Mouse (Mus musculus) T-helper 1 cell (primary cell): ENCODE results near the gene Fbxo9.

Experiments
- in situ Hi-C: fragments of 300-600 bp; cut with MboI, MseI; formaldehyde crosslinking; loops from one replicate; pipeline ENCODE4 v1.15.1; 2025; ENCODE audit warnings: high pct_unique_total_duplicates

Gene Fbxo9

DNA sequence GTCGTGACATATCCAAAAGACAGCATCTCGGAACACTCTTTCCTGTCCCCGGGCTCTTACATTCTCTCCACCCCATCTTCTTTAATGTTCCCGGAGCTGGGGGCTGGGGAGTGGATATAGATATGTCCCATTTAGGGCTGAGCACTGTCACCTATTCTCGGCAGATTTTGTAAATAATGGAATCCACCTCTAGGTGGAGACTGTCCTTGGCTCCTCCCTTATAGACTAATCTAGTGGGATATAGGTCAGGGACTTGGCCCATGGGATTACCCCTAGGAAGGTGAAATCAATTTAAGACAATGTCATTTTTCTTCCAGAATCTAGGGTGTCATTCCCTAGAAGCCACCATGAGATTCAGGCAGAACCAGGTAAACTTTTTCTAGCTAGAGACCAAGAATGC is 791 bp upstream of the Fbxo9 start:
- in situ Hi-C loops, result loop anchor here (5.0 kb wide), 1 partner anchor 192 kb away; the partner anchor contains the start of gene Elovl5

- in situ Hi-C loops, result loop anchor here (5.0 kb wide), 1 partner anchor 191 kb away; the partner anchor contains the start of gene Elovl5
These were observed 711 bp downstream of the Fbxo9 start for GRCm38 (mm10) chr9:78107912-78108795.

- in situ Hi-C loops, result loop anchor here (5.0 kb wide), 1 partner anchor 190 kb away; the partner anchor contains the start of gene Elovl5
These were observed 1.3 kb downstream of the Fbxo9 start for GRCm38 (mm10) chr9:78107582-78107911.

GRCm38 (mm10) chr9:78106821-78107220 is 2.0 kb downstream of the Fbxo9 start:
- in situ Hi-C loops, result loop anchor here (5.0 kb wide), 1 partner anchor 190 kb away; the partner anchor contains the start of gene Elovl5

DNA sequence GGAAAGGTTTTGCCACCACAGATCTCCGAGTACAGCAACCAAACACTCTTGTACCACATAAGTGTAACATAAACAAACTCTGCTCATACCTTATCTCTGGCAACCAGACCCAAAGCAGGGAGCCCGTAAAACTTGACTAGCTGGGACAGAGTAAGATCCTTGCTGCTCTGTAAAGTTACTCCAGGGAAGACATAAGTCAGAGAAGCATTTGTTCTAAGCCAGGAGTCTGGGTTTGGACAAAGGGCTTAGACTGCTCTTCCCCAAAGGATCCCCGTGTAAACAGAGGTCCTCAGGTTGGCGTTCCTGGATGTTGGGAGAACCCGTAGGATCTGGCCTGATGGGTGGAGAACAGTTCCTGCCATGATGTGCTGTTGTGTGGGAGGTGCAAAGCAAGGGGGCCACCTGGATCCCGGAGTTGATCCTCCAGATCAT is 3.3 kb downstream of the Fbxo9 start:
- in situ Hi-C loops, result loop anchor here (5.0 kb wide), 1 partner anchor 188 kb away; the partner anchor contains the start of gene Elovl5

- in situ Hi-C loops, result loop anchor here (5.0 kb wide), 1 partner anchor 188 kb away; the partner anchor contains the start of gene Elovl5
These were observed 3.9 kb downstream of the Fbxo9 start for GRCm38 (mm10) chr9:78104973-78105372.

DNA sequence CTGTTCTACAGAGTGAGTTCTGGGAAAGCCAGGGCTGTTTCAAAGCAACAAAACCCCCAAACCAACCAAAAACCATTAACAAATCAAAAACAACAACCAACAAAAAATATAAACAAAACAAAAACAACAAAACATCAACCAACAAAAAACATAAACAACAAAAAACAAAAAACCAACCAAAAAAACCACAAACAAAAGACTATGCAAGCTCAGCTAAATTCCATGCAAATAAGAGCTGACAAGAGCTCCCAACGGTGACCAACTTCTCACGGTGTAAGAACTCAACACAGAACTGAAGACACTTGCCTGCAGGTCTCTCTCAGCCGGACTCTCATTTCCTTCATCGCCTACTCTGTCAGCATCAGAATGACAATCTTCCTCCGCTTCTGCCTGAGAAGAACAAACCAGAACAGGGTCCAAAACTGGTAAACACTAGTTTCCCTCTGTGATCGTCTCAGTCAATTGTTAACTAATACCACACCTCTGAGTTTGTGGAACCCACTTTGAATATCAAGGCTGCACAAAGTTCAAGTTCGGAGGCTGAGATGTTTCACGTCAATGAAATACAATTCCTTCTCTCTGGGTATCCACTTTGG is 4.8 kb downstream of the Fbxo9 start:
- in situ Hi-C loops, result no loop called here

DNA sequence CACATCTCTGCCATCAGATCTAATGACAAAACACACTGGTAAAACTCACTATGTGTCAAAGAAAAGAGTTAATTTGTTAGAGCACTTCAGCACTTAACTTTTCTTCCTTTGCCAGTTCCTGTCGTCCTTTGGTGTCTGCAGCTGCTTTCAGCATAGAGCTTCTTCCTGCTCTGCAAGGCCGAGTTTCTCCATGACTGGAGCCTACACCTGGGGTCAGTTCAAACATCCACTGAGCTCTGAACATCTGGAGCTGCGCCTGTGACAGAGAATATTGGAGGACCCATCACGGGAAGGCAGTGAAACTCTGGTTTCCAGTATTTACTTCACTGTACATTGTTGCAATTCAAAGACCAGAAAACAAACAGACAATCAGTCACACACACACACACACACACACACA is 7.4 kb downstream of the Fbxo9 start:
- in situ Hi-C loops, result no loop called here

DNA sequence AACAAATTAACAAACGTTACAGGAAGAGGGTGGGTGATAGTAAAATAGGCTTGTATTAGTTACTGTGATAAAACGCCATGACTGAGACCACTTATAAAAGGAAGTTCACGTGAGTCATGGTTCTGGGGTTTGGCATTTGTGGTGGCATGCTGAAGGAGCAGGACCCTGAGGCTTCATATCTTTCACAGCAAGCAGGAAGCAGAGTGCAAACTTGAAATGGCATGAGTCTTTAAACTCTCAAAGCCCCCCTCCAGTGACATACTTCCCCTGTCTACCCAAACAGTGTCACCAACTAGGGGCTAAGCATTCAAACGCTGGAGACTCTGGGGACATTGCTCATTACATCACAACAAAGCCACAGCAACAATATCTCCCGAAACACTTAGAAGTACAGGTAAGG is 7.9 kb downstream of the Fbxo9 start:
- in situ Hi-C loops, result no loop called here

DNA sequence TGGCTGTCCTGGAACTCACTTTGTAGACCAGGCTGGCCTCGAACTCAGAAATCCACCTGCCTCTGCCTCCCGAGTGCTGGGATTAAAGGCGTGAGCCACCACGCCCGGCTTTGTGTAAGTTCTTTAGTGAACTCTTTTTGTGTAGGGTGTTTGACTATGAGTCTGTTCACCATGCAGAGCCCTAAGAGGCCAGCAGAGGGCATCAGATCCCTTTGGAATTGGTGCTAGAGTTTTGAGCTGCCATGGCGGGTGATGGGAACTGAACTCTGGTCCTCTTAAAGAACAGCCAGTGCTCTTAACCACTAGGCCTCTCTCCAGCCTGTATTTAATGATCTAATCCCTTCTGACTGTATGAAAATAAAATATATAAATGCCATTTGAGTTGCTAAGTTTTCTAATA is 12.5 kb downstream of the Fbxo9 start:
- in situ Hi-C loops, result no loop called here

GRCm38 (mm10) chr9:78095686-78096085 is 13.2 kb downstream of the Fbxo9 start:
- in situ Hi-C loops, result no loop called here

DNA sequence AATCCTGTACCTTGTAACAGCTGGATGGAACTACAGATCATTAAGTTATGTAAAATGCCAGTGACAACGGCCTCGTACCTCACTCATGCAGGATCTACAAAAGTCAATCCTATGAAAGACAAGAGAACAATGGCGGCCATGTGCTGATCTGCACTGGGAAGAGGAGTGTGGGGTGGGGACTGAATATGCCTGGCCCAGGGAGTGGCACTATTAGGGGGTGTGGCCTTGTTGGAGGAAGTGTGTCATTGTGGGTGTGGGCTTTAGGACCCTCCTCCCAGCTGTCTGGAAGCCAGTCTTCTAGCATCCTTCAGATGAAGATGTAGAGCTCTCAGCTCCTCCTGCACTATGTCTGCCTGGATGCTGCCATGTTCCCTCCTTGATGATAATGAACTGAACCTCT is 18.3 kb downstream of the Fbxo9 start:
- in situ Hi-C loops, result no loop called here

DNA sequence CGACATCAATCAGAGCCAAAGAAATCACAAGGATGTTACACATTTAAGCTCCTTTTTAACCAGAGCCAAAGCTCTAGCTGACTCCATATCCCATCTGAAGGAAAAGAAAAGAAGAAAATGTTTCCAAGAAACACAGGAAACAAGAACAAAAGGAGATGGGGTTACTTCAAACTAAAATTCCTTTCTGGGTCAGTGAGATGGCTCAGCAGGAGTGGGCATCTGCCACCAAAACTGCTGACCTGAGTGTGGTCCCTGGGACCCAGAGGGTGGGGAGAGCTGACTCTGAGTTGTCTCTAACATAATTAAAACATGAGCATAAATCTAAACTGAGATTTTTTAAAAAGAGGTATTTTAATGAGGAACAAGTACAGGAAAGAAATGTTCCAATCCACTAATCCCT is 19.0 kb downstream of the Fbxo9 start:
- in situ Hi-C loops, result no loop called here

GRCm38 (mm10) chr9:78088971-78089370 is 19.9 kb downstream of the Fbxo9 start:
- in situ Hi-C loops, result no loop called here

DNA sequence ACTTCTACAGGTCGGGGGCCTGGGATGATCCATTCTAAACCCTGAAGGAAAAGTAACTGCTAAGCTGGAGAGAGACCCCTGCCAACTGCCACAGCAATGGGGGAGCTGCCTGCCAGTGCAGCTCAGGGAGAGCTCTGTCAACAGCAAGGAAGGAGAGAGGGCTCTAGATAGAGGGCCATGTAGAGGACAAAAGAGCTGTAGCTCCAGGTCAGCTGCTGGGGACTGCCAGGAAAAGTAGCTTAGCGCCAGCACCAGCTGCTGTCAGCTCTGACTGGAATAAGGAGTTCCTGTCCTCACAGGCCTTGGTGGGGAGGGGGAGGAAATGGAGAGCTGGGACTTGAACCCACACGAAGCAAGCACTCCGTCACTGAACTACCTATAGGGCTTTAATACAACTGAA is 20.3 kb downstream of the Fbxo9 start:
- in situ Hi-C loops, result no loop called here

GRCm38 (mm10) chr9:78087751-78088150 is 21.1 kb downstream of the Fbxo9 start:
- in situ Hi-C loops, result no loop called here

DNA sequence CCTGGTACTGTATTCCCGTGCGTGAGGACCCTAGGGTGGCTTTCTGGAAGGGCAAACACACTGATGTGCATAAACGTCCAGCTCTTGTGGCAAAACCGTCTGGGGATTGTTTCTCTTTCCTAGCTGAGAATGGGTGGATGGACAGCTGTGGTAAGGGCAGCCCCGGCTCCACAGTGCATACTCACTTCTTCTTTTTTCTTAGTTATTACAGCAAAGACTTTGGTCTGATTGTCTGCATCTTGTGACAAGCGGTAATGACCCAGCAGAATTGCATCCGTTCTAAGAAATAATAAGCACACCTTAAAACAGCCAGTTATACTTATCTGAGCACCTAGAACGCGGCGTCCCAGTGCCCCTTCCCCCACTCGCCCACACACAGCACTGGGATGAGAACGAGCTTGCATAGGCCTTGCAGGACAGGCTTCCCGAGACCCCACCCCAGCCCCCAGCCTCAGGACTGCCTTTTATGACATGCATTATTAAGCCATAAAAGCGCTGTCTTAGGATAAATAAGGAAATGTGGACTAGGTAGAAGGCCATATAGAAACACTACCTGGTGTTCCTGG is 23.1 kb downstream of the Fbxo9 start:
- in situ Hi-C loops, result no loop called here

GRCm38 (mm10) chr9:78084341-78084740 is 24.5 kb downstream of the Fbxo9 start:
- in situ Hi-C loops, result no loop called here

GRCm38 (mm10) chr9:78081835-78082234 is 27.0 kb downstream of the Fbxo9 start:
- in situ Hi-C loops, result no loop called here

DNA sequence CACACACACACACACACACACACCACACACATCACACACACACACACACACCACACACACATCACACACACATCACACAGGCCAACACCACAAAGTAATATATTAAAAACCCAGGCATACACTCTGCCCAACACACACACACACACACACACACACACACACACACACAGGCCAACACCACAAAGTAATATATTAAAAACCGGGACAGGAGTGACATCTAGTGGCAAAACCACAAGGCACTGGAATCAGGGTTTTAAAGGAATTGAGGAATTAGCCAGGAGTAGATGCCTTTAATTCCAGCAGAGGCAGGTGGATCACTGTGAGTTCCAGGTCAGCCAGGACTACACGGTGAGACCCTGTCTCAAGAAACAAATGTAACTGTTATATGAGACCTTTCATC is 30.6 kb downstream of the Fbxo9 start:
- in situ Hi-C loops, result no loop called here

DNA sequence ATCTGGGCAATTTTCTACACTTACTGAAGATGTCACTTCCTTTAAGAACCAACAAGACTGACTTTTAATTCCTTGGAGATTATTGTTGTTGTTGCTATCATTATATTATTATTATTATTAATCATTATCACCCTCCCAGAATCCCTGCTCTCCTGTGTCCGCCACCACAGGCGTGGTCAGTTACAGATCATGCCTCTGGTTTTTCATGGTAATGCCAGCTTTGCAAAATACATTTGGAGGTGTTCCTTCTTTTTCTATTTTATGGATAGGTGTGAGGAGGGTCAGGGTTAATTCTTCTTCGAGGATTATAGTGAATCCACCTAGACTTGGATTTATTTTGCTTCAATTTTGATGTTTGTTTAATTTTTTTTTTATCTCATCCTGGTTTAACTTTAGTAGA is 33.6 kb downstream of the Fbxo9 start:
- in situ Hi-C loops, result no loop called here

- in situ Hi-C loops, result no loop called here
These were observed 35.0 kb downstream of the Fbxo9 start for GRCm38 (mm10) chr9:78073713-78074340.
